Mouse (Mus musculus) heart, adult 2 months (tissue): ENCODE results near the gene Zp1.

Source experiments
- CTCF ChIP-seq: fragments of 200-600 bp; IDR thresholded peaks from 2 replicates; pipeline ENCODE4 v1.8.1; 2022; ENCODE audit warnings: antibody characterized with exemption, mild to moderate bottlenecking, moderate library complexity
- POLR2A ChIP-seq: fragments of 200-500 bp; IDR thresholded peaks from 2 replicates; pipeline ENCODE4 v1.6.1; 2011; ENCODE audit warnings: mild to moderate bottlenecking, low read depth, low read length, control low read depth; ENCODE audit not compliant: insufficient read depth

- TF ChIP-seq POLR2A (no peak), CTCF (no peak)
Measured at GRCm38 (mm10) chr19:10920532-10920931, at the start of gene Zp1.
